Mouse (Mus musculus) adrenal gland, postnatal 14 days (tissue): ENCODE data around the gene Abhd5. TPM values are rescaled to one million over a fixed set of nuclear protein-coding genes. Genes with fewer than 3 reads are reported as not detected.
A peak's percentile ranks its signal among the peaks of the same experiment; 100 is the strongest.

Experiments used
- DNase-seq: peaks from one replicate; pipeline ENCODE4 v3.0.0; 2021; ENCODE audit warnings: mixed read lengths
- total RNA-seq: library from RNA; stranded (reverse); gene quantifications from 2 replicates; pipeline ENCODE4 v1.2.3, GENCODE M21; 2021

The Abhd5 gene
- total RNA-seq, 1 experiment from 2014 or later = 79.9 TPM

DNA sequence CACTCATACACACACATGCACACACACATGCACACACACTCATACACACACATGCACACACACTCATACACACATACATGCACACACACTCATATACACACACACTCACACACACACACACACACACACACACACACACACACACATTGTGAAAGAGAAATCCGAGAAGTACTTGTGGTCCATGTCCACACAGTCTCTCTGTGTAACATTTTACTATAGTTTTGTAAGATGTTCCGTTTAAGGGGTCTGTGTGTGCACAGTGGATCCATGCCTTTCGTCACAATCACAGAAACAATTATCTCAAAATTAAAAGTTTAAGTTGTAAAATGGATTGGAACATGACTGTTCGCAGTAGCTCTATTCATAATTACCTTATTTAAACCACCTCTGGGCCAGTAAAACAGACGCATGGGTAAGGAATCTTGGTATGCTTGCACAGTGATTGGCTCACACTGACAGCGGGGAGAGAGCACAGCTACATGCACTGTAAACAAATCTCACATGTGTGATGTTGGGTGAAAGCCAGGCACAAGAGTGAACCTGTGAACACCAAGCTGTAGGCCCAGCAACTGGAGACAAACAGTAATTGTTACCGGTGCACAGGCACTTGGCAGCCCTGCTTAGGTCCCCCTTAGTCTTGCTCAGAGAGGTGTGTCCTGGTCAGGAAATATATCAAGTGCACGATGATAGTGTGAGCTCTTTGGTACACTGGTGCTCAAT is 63.8 kb downstream of the Abhd5 start:
- DNase-seq = no peak

- DNase-seq = no peak
Observed at GRCm38 (mm10) chr9:122416617-122417016, 65.2 kb downstream of the Abhd5 start.

DNA sequence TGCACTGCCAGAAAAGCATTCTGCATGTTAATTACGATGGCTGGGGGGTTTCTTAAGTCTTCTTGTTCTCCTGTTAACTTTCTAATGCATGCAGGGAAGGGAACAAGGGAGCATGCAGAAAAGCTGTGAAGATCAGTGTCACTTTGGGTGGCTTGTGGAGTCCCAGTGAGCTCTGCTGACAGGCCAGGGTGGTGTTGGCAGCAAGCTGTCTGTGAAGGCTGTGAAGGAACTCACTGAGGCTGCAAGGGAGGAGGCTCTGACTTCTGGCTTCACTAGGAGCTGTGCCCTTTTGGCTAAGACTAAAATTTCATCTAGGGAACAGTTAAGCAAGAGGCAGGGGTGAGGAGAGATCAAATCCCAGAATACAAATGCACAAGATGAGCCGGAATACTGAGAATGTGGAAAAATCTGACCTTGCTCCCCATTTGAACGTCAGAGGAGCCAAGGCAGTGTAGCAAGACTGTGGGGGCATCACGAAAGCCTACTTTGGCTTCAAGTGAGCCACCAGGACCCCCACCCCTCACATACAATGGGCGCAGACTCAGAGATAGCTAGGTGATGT is 68.9 kb downstream of the Abhd5 start:
- DNase-seq = peak; percentile 43

- peak; percentile 89 for DNase-seq
Observed at GRCm38 (mm10) chr9:122420772-122421764, 69.7 kb downstream of the Abhd5 start.

DNA sequence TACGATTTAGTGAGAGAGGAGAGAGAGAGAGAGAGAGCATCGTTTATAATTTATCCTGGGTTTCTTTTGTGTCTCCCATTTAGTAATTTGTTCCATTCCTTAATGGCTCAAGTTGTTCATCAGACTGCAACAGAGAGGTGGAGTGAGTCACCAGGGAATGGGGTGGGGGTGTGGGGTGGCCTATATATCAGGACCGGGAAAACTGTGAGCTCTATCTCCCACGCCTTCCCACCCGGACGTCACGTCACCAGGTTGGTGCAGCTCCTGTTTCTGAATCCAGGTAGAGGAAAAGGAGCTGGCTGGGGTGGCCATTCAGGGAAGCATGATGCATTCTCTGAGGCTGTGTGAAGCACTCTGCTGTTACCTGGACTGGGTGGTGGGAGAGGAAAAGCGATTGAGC is 70.5 kb downstream of the Abhd5 start:
- DNase-seq = no peak

DNA sequence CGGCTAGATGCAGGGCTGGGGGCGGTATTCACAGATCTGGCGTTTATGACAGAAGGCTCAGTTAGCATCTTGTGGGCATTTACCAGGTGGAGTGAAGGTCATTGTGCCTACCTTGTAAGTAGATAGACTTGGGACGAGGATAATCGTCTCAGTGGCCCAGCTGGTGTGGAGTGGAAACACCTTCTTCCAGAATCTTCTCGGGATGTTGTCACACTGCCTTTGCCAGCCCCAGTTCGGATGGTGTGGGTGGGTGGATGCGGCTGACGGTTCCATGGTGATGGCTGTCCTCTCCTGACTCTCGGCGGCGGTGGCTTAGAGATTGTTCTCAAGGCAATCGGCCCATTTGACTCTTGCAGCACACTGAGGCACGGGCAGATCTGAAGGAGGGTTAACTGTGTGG is 71.3 kb downstream of the Abhd5 start:
- no peak for DNase-seq

DNA sequence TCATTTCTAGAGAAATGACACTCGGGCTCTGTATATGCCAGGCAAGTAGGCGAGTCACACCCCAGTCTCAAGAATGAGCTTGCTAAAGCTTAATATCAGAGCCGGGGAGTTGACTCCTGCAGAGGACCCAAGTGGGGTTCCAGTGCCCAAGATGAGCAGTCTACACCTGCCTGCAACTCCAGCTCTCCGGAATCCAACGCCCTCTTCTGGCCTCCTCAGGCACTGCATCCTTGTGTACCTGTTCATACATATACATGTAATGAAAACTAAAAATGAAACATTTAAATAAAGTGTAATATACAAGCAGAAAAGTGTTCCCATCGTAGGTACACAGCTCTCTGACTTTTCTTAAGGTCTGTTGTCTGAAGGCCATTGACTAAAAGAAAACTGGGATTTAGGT is 71.7 kb downstream of the Abhd5 start:
- DNase-seq = peak; percentile 20

DNA sequence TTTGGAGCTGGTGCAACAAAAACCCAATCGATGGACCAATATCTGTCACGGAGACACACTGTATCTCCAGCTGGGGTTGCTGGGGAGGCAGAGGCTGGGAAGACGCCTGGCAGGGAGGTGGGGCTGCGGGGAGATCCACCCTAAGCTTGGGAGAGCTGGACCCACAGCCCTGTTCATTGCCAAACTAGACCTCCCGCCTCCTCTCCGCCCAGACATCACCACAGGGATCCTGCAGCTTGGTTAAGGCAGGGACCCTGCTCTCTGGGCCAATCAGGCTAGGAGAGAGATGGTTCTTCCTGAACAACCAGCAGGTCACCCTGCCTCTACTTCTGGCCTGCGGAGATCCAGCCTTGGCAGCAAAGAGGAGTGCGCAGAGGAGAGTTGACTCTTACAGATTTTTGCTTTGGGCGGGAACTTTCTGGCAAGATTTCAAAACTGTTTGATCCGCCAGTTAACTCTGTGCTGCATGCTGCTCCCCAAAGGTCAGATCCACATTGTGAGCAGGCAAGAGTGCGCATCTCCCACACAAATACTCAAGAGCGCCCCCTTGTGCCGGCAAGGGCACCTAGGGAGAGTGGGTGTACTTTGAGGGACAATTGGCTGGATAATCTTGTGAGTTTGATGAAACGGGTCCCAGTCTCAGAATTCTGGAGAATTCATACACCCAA is 73.7 kb downstream of the Abhd5 start:
- peak; percentile 87 for DNase-seq

DNA sequence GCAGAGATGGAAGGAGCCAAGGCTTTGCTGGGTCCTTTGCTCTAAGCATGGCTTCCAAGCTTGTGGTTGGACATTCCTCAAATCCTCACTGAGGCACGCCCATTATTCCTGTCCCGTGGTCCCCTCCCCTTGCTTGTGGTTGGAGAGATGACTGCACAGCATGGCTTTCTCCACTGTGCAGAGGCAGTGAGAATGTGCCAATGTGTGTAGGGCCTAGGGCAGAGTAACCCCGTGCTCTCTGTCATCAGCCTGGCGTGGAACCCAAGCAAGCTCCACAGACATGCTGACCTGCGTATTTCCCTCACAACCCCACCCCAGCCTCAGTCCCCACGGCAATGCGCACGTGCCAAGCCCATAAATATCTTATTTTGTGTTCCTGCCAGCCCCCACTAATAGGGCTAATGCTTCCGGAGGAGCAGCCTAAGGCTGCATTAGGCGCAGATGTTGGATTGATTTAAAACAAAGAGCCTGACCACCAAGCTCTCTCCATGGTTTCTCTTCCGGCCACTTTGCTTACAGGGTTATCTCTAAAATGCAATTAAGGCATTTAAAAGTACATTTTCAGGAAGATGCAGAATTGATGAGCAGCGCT is 77.7 kb downstream of the Abhd5 start:
- DNase-seq = peak; percentile 22

- no peak for DNase-seq
Observed at GRCm38 (mm10) chr9:122429685-122430084, 78.3 kb downstream of the Abhd5 start.

Other genes starting within 250 kb of the Abhd5 start
- gene Snrk, start 234.3 kb upstream of the Abhd5 start, total RNA-seq = 275 and 291 TPM in 2 replicates
- gene Ano10, start 57.2 kb upstream of the Abhd5 start, total RNA-seq = 49.5 and 56.7 TPM in 2 replicates